Mouse (Mus musculus) yolk sac, embryonic 10.5 days (tissue): ENCODE measurements around the gene Mapkapk2.
A peak's percentile ranks its signal among the peaks of the same experiment; 100 is the strongest.

Source experiments
- DNase-seq: peaks from one replicate; pipeline ENCODE4 v3.0.0-alpha.2; 2017; ENCODE audit warnings: low spot score

The Mapkapk2 gene

DNA sequence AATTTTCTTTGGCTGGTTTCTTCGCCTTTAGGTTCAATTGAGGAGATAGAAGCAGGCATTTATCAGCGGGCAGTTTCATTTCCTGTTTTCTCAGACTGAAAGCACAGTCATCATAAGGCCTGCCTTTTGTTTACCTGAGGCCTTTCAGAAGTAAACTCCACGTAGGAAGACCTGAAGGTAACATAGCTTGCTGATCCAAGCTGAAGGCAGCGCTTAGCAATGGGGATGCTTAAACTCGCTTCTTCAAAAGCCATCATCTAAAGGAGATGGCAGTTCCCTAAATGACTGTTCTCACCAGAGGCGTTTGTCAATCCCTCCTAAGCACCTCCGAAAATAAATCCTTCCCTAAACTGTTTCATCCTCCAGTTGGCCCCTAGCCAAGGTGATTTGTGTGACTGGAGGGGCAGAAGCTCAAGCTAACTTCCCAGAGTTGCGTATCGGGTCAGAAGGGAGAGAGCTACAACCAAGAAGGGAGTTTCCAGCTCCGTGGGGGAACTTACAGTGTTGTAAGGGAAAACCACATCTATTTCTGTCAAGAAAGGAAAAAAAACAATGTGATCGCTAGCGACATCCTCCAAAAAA lies 13.0 kb upstream of the Mapkapk2 start:
- no peak for DNase-seq

DNA sequence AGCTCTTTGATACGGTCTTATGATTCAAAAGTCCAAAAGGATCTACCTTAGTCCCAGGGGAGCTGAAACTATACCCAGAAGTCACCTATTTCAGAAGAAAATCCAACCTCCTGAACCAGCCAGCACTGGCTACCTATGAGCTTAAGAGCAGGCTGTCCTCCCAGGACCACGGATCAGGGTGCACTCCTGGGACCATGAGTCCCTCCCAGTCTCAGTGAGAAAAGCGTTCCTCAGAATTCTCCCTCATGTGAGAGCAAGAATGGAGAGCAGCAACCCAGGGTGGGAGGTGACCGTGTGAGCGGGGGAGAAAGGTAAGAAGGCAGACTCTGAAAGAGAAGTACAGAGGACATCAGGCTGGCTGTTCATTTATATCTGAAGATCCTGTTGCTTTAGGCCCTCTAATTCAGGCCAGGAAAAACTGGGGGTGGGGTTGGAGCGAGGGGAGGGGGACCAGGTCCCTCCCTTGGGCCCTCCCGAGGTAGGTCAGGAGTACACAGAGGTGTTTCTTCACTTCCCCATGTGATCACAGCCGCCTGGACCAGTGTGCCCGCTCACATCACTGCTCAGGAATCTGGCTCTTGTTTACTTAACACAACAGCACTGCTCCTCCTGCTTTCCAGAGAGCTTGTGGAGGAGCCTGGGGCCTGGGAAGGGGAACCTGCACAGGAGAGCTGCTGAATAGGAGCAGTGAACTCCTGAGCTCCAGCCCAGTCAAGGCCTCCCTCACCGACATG lies 10.1 kb upstream of the Mapkapk2 start:
- peak; percentile 91 for DNase-seq

DNA sequence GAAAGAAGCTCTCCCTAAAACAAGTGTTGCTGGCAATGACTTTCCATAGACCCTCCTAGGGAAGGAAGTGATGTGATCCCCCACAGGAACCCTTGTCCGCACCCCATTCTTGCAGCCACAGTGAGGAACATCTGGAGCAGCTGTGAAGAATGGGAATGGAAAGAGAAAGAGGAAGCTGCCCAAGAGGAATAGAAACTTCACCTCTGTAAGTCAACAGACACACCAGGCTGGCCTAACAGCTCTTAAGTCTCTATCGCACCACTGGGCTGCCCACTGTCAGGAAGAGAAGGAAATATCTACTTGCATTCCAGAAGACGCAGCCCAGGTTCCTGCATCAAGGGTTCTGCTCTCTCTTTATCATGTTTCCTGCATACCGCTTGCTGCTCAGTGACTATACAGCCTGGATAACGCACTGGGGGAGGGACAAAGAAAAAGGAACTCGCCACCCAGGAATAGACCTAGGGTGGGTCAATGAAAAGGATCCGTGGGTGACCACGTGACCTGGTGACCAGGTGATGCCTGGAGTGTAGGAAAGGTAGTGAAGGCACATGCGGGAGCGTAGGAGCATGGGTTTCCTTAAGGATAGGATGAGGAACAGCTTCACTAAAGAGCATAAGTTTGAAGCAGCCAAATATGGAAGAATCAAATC lies 6.3 kb upstream of the Mapkapk2 start:
- no peak for DNase-seq

DNA sequence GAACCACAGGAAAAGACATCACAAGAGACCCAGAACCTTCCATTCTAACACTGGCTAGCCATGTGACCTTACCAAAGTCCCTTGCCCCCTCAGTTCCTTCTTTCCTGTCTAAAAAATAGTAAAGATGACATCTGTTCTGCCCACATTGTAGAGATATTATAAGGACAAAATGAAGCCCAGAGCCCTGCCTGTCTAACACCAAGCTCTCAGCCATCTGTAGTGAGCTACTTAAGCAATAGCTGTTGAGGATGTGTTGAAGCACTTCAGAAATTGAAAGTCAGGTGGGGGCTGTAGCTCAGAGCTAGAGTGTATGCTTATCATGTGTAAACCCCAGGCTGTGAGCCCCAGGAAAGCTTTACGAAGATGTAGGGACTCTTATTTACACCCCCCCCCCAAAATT lies 3.2 kb upstream of the Mapkapk2 start:
- no peak for DNase-seq

DNA sequence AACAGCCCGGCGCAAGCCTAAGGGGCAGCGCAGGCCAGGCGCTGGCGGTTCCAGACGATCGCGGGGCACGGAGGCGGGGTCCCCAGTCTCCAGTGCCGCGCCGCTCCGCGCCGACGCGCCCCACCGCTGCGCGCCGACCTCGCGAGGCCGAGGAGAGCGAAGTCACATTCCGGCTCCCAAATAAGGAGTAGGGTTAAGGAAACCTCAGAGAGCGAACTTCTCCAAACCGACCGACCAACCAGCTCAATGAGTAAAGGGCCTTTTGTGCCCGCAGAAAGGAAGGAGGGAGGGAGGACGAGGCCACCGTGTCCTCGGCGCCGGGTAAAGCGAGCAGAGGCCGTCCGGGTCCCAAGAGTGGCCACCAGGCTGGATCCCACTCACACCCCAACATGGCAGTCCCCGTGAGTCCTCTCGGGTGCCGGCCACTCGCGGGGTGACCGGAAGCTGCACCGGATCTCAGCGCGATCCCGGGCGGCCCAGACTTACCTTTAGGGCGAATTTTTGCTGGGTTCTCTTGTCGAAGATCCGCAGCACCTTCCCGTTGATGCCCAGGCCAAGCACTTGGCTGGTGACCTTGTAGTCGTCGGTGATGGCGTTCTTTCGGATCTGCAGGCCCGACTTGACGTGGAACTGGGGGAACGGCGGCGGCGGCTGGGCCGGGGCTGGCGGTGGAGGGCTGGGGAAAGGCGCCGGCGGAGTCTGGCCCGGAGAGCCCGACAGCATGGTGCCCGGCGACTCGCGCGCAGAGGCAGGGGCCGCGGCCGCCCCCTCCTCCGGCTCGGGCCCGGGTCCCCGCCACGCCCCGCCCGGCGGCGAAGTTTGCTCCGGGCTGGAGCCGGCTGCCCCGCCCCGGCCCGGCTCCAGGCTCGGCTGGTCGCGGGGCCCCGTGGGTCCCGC lies 575 bp downstream of the Mapkapk2 start:
- DNase-seq, result peak; percentile 60

DNA sequence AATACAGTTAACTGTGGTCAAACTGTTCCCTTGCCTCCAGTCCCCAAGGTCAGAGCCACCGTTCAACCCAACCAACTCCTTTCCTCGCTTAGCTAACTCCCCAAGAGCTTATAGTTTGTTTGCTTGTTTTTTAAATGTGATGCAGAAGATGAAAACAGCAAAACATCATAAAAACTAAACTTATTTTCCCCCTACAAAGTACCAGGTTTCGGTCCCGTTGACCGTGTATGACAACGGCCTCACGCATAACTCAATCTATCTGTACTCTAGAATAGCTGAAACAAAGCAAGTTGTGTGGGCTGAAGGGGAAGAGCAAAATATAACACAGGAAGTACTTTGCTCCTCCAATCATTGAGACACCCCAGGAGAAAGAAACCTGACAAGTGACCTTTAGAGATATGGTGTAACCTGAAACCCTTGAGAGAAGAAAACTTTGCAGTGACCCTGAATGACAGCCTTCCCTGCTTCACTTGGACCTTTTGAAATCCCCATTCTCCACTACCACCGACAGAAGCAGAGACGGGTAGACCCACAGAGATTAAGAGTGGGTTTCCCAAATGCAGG lies 1.4 kb downstream of the Mapkapk2 start:
- DNase-seq, result no peak

DNA sequence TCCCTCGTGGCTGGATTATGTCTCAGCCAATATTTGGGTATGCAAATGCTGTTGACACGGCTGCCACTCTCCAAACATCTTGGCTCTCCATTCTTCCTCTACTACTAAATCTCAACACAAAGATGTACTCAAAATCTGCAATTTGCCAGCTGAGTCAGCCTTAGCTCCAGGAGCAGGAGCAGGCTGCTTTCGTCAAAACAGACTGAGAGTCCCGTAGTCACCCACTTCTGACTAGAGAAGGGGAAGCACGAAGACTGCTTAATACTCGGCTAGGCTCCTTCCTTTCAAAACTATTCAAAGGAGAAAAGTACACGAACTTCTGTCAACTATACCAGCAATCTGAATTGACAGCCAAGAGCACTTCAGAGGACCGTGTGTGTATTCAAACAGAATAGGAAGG lies 2.1 kb downstream of the Mapkapk2 start:
- no peak for DNase-seq

DNA sequence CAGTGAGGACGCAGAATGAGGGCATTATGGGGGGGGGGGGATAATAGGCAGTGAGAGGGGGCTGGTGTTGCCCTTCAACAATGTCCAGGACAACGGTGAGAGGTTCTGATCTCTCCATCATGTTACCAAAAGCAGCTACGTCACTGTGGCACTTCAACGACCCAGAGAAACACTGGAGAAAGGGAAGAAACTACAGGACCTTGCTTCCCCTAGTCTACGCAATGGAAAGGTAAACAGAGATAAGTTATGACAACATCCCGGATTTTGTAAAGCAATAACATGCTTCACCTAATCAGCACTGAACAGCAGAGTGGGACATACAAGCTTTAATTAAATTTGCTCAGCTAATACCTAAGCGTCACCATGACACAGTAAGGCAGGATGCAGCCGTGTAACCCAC lies 3.7 kb downstream of the Mapkapk2 start:
- no peak for DNase-seq

DNA sequence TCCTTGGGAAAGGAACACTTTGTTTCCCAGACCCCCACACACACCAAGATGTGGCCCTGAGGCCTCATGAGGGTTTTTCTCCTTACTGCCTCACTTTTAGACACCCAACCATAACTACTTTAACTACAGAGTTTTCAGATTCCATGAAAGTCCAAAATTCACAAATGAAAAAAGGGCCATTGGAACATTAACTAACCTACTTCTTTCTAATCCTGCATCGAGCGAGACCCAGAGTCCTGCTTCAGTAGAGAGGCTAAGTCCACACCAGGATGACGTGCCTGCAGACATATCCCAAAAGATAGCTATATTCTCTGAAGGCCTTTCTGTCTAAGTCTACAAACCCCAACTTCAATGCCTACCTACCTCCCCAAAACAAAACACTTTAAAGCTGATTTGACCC lies 4.8 kb downstream of the Mapkapk2 start:
- DNase-seq, result no peak

DNA sequence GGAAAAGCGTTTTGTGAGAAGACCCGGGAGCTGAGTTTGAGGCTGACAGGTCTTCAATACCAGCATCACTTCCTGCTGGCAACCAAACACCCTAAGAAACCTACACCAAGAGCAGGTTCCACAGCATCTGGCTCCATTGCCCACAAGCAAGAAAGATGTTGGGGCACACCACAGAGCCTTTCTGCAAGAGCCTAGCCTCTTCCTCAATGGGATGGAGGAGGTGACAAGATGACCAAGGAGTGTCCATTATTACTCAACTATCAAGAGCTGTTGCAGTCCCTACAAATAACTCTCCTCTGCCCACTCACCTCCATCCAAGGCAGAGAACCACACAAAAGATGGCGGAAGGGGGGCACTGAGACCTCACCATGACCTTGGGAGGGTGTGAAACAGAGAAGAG lies 5.5 kb downstream of the Mapkapk2 start:
- DNase-seq, result no peak

DNA sequence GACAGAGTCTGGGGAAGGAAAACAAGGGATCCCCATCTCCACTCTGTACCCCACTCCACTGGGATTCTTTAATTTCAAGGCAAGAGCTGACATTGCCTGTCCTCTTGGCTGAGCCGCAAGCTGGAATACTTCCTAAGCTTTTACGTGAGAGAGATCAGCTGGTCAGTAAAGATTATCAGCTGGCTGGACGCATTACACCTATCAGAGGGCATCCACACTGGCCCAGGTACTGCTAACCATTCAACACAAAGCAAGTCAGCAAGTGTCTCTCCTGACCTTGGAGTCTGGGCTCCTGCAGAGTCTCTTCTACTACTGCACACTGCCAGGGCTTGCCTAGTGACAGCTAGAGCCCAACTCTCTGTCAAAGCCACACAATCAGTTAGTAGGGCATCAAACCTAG lies 6.1 kb downstream of the Mapkapk2 start:
- no peak for DNase-seq

DNA sequence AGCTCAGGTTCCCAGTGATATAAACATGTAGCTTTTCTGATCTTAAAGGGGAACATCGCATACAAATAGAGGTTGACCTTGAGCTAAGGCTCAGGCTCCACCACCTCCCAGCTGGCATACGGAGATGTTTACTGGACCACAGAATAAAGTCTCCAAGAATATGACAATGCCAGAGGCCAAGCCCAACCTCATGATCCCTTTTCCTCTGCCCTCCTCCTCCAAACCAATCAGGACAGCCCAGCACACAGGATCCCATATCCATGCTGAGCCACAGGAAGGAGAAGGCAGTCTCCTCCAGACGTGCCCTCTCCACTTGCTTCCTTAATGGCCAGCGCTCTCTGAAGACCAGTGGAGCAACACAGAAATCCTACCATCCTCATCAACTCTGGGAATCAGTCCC lies 6.7 kb downstream of the Mapkapk2 start:
- DNase-seq, result no peak

DNA sequence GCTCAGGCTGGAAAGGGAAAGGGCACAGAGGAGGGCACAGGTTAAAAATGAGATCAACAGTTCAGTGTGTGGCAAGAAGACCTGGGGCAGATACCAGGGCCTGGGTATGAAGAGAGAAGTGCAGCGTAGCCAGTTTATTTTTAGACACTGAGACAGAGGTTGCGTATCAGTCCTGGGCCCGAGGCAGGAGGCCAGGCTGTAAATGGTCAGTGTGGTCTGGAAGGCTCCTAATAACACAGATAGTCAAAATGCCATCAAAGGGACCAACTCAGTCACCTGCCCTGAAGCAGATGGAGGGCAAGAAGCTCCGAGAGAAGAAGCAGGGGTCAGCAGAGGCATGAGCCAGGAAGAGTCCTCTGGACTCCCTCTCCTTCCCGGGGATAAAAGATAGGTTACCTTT lies 7.4 kb downstream of the Mapkapk2 start:
- DNase-seq, result no peak

DNA sequence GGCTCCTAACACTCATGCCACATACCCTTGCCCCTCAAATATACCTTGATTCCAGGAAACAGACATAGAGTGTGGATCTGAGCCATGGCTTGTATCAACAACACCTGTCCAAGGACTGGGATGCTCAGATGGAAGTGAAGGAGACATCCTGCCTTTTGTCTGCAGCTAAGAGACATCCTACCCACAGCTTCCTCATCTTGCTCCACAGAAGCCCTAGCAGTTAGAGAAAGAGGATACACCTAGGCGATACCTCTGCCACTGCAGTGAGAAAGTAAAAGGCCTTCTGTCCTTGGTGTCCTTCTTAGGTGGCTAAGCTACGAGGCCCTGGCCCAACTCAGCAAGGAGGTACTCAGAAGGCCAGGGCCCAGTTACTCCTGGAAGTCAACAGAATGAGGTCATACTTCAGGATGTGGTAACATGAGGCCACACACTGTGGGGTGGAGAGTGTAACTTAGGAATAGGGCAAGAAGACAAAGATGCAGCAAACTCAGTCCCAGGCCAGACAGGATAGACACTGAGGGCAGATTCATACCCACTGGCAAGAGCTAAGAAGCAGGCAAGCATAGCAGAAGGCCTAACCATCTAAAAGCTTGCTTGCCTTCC lies 8.0 kb downstream of the Mapkapk2 start:
- no peak for DNase-seq

DNA sequence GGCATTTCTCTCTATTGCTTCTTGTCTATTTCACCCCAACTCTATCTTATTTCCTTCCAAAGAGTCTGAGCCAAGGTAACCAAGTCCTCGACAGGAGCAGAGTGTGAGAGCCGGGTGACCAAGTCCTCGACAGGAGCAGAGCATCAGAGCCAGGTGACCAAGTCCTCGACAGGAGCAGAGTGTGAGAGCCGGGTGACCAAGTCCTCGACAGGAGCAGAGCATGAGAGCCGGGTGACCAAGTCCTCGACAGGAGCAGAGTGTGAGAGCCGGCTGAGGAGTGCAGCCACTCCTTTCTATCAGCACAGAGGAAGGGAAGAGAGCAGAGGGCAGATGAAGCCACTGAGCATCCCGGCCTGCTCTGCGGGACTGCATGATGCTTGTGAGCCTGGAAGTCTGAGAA lies 9.1 kb downstream of the Mapkapk2 start:
- DNase-seq, result no peak

DNA sequence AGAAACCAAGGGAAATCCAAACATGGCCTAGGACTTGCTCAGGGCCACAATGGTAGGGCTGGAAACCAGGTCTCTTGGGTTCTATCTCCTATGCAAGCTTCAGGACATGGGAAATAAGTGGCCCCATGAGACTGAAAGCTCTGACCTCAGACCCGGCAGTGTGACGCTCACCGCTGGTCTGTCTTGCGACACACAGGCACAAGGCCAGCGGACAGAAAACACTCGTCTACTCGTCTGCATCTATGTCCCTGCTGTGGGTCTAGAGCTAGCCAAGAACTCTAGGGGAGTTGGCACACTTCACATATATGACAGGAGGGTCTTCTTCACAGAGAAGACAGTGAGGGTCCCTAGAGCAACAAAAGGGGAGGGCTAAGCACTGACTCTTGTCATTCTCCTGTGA lies 10.7 kb downstream of the Mapkapk2 start:
- DNase-seq, result peak; percentile 54

DNA sequence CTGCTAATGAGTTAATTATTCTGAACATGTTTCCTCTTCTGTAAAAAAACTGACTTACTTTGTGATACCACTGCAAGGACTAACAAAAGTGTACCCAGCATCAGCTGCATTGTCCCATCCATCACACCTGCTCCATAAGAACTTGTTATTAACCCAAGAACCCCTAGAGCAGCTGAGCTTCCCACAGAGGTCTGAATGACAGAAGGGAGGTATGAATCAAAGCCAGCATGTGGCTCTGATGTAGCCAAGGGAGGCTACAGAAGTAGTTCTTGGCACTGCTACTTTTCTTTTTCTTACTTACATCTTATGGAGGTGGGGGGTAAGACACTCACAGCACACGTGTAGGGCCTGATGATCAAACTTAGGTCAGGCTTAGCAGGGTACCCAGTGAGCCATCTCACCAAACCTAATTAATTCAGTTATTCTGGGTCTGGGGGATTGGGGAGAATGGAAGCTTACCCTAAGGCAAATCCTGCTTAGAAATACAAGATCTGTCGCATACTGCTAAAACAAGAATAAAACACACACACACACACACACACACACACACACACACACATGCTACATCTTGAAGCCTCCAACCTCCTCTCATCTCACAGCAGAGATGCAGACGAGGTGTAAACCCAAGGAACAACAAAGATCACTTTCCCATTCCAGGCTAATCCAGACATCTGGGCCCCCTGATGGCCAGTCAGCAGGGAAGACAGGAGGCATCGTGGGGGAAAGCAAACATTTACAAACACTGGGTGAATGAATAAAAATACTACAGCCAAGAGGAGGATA lies 11.5 kb downstream of the Mapkapk2 start:
- DNase-seq, result no peak

DNA sequence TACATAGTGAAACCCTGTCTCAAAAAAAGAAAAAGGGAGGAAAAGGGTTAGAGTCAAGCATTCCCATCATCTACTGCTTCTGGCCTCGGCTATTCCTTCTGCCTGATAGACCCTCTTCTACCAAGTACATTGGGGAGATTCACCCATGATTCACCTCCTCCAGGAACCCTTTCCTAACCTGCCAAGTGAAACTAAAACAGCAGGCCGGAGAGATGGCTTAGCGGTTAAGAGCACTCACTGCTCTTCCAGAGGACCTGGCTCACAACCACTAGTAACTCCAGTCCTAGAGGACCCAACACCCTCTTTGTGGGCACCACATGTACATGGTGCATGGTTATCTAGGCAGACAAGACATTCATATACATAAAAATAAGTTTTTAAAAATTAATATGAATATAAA lies 12.4 kb downstream of the Mapkapk2 start:
- DNase-seq, result no peak

DNA sequence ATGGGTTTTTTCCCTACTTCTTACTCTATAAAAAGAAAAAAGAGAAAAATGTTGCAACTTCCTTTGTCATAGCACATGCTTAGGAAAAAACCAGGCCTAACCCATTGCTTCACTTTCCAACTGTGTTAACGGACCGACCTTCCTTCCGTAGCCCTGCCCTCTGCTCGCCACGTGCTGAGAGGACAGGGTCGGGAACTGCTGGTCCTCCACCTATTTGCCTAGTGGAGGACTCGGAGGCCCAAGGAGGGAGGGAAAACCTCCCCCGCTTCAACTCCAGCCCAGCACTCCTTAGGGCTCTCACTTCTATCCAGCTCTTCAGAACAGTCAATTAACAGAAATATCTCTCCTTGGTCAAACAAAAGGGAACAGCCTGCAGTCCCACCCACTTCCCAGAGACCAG lies 13.3 kb downstream of the Mapkapk2 start:
- peak; percentile 62 for DNase-seq

DNA sequence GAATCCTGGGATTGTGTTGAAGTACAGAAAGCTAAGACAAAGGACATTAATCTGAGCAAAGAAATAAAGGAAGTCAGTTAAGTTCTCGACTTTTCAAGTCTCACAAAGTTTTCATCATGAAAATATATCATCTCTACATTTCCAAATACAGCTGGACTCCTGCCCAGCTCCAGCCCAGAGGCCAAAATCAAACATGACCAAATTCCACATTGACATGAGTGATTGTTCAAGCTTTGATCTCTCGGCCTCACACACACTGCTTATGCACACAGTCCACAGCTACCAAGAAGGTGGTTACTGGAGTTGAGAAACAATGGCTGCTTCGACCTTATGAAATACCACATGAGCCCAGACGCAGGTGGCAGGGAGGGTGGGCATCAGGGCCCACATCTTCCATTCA lies 14.0 kb downstream of the Mapkapk2 start:
- DNase-seq, result peak; percentile 55

DNA sequence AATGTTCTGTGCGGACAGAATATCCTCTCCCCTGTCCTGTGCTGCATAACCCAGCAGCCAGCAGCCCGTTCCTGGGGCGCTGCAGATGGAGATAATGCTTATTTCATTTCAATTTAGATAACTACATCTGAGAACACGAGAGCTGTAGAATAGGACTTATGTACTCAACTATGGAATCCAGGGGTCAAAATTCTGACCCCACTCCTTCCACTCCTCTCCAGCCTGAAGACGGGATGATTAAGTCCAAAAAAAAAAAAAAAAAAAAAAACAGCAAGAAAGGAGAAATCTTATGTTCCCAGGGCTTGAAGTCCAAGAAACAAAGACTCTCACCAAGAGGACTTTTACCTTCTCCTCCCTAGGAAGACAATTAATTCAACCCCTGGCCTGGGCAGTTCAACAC lies 14.5 kb downstream of the Mapkapk2 start:
- no peak for DNase-seq
